Mouse (Mus musculus) heart, embryonic 12.5 days (tissue): Measurements from ENCODE around the gene Keap1. TPM values are rescaled to one million over a fixed set of nuclear protein-coding genes. Genes with fewer than 3 reads are reported as not detected.

Experiments
- ATAC-seq: fragments of 200-750 bp; cut with Nextera tagmentation; 2 replicates; pipeline ENCODE4 v1.8.0; 2017; ENCODE audit warnings: moderate TSS enrichment, moderate library complexity; ENCODE audit not compliant: insufficient number of reproducible peaks, low FRiP score
- H3K27ac ChIP-seq: fragments of 300-500 bp; sonication (generic); 2 replicates; pipeline ENCODE4 v1.5.1; 2016; ENCODE audit warnings: mild to moderate bottlenecking, moderate library complexity; ENCODE audit not compliant: poor library complexity, severe bottlenecking
- H3K27me3 ChIP-seq: fragments of 300-500 bp; sonication (generic); replicated peaks from 2 replicates; pipeline ENCODE4 v1.6.1; 2016; ENCODE audit warnings: mild to moderate bottlenecking, moderate library complexity
- H3K36me3 ChIP-seq: fragments of 300-500 bp; sonication (generic); 2 replicates; pipeline ENCODE4 v1.6.1; 2016; ENCODE audit warnings: mild to moderate bottlenecking, moderate library complexity
- H3K4me1 ChIP-seq: fragments of 300-500 bp; sonication (generic); replicated peaks from 2 replicates; pipeline ENCODE4 v1.6.1; 2016; ENCODE audit warnings: mild to moderate bottlenecking
- H3K4me2 ChIP-seq: fragments of 300-500 bp; sonication (generic); 2 replicates; pipeline ENCODE4 v1.6.1; 2016; ENCODE audit warnings: mild to moderate bottlenecking, moderate library complexity
- H3K4me3 ChIP-seq: fragments of 300-500 bp; sonication (generic); 2 replicates; pipeline ENCODE4 v1.5.1; 2016; ENCODE audit warnings: mild to moderate bottlenecking
- H3K9ac ChIP-seq: fragments of 300-500 bp; sonication (generic); 2 replicates; pipeline ENCODE4 v1.6.1; 2016; ENCODE audit warnings: mild to moderate bottlenecking, moderate library complexity
- H3K9me3 ChIP-seq: fragments of 300-500 bp; sonication (generic); replicated peaks from 2 replicates; pipeline ENCODE4 v1.6.1; 2016; ENCODE audit warnings: mild to moderate bottlenecking, moderate library complexity
- WGBS: fragments of 180-500 bp; shearing (Covaris S2); methylation state at CpG from one replicate; pipeline ENCODE4 v1.1.7; 2016; 5-methylcytosine and 5-hydroxymethylcytosine counted together
- polyA plus RNA-seq: library from polyadenylated mRNA; unstranded; fragments of >200 nt; fragmentation: Nextera tagmentation; extraction: Ambion mirVana; gene quantifications from 2 replicates; pipeline ENCODE4 v1.2.1, GENCODE M21; 2016

Gene Keap1
- polyA plus RNA-seq, 1 experiment from 2014 or later, result 49.6 TPM

DNA sequence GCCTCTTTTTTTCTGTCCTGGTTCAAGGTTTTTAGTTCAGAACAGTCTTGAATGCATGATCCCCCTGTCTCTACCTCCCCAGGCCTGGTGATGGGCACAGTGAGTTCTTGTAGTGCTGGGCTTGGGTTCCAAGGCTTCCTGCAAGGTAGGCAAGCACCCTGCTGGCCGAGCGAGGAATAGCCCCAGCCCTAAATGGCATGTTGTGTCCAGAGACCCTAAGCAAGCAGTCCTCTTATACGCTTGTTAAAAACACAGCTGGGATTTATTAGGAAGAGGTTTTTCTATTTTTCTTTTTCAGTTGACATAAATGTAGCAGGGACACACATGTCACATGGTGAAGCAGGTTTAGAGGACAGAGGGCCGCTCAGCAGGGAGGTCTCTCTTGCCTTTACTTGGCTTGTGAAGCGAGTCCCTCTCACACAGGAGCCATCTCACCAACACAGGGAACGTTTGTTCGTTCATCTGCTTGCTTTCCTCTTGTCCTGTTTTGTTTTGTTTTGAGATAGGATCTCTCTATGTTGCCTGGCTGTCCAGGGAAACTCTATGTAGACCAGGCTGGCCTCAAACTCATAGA lies 25.5 kb downstream of the Keap1 start:
- H3K9ac ChIP-seq, result no peak overlapping the region
- 43% methylated on average over 7 of the region's 7 CpGs for WGBS
- H3K27me3 ChIP-seq, result 0 out of 2 replicates have a peak, but pooled peaks cover 6% of the 10 kb centered on the region
- 0 out of 2 replicates have a peak, but pooled peaks cover 4% of the 10 kb centered on the region for H3K4me1 ChIP-seq
- no peak; the same call in 1 of the 2 replicates for ATAC-seq
- no peak overlapping the region for H3K27ac ChIP-seq
- no peak overlapping the region for H3K4me2 ChIP-seq
- H3K4me3 ChIP-seq, result no peak overlapping the region
- H3K9me3 ChIP-seq, result no peaks in the 10 kb centered on the region
- peaks cover 13% of the 10 kb centered on the region; the same call in 1 of the 2 replicates for H3K36me3 ChIP-seq

DNA sequence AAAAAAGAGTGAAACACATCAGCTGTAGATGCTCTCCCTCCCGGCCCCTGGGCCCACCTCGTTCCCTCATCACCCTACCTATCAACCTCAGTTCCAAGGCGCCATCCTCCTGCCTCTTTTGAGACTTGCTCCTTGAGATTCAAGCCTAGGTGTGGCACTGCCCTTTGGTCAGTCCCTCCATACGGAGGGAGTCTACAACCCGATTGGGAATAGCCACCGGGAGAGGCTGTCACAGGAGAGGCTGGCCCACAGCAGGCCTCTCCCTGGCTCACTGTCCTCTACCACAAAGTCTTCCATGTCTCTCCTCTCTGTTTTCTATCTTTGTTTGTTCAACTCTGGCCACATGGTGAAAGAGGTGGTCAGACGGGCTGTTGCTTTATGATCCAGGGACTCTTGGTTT lies 27.5 kb downstream of the Keap1 start:
- no peak overlapping the region for H3K9ac ChIP-seq
- H3K27me3 ChIP-seq, result no peaks in the 10 kb centered on the region
- 0 out of 2 replicates have a peak, but pooled peaks cover 3% of the 10 kb centered on the region for H3K4me1 ChIP-seq
- no peak overlapping the region for H3K27ac ChIP-seq
- no peaks in the 10 kb centered on the region for H3K9me3 ChIP-seq
- no peak overlapping the region for H3K4me3 ChIP-seq
- peaks cover 22% of the 10 kb centered on the region; the same call in 1 of the 2 replicates for H3K36me3 ChIP-seq
- H3K4me2 ChIP-seq, result no peak overlapping the region
- 85% methylated on average over 7 of the region's 7 CpGs for WGBS
- ATAC-seq, result no peak

DNA sequence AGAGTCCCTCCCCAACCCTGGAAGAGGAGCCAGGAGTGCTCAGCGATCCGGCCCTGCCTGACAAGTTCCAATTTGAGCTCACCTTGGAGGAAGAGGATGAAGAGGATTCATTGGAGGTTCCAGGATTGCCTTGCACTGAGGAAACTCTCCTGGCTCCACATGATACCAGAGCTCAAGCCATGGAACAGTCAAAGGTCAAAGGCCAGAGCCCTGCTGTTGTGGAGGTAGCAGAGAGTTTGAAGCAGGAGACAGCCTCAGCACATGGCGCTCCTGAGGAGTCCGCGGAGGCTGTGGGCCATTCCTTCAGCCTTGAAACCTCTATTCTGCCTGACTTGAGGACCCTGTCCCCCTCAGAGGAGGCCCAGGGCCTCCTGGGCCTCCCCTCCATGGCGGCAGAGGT lies 28.3 kb downstream of the Keap1 start:
- Histone ChIP-seq H3K27me3 (no peaks in the 10 kb centered on the region), H3K36me3 (peaks cover 29% of the 10 kb centered on the region; the same call in 1 of the 2 replicates), H3K4me2 (no peak overlapping the region), H3K4me3 (no peak overlapping the region), H3K4me1 (no peaks in the 10 kb centered on the region), H3K9ac (no peak overlapping the region), H3K27ac (no peak overlapping the region), H3K9me3 (no peaks in the 10 kb centered on the region)
- no peak for ATAC-seq
- 75% methylated on average over 6 of the region's 6 CpGs for WGBS

DNA sequence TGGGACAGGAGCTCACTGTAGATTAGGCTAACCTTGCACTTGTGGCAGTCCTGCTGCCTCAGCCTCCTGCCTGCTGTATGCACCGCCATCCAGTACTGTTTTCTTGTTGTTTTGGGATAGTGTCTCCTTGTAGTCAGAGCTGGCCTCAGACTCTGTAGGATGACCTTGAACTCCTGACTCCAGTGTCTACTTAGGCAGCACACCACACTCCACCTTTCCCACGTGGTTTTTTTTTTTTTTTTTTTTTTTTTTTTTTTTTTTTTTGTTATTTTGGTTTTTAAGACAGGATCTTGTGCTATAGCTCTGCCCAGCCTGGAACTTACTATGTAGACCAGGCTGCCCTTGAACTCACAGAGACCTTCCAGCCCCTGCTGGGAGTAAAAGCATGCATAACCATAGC lies 30.5 kb downstream of the Keap1 start:
- 62% methylated on average over 2 of the region's 2 CpGs for WGBS
- no peak overlapping the region for H3K27ac ChIP-seq
- H3K27me3 ChIP-seq, result no peaks in the 10 kb centered on the region
- ATAC-seq, result no peak
- no peak overlapping the region for H3K4me3 ChIP-seq
- H3K9me3 ChIP-seq, result no peaks in the 10 kb centered on the region
- no peak overlapping the region for H3K9ac ChIP-seq
- no peak overlapping the region for H3K4me2 ChIP-seq
- peaks cover 9% of the 10 kb centered on the region; the same call in 1 of the 2 replicates for H3K4me1 ChIP-seq
- H3K36me3 ChIP-seq, result peaks cover 42% of the 10 kb centered on the region

DNA sequence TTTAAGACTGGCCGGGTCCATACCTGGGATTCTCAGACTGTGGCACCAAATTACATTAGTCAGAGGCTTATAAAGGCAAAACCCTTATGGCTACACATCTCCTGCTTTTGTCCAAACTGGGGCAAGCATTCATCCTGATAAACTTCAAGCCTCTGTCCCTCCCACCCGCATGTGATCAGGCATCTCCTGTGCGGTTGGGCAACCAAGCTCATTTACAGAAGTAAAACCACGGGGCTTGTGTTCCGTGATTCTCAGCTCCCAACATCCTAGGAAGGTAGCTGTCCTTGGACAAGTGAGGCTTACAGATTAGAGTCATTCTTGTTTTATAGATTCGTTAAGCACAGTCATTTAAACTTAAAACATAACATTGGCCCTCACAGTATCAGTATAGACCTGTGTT lies 32.3 kb downstream of the Keap1 start:
- no peak overlapping the region for H3K4me3 ChIP-seq
- H3K9ac ChIP-seq, result no peak overlapping the region
- no peak overlapping the region for H3K27ac ChIP-seq
- no peaks in the 10 kb centered on the region for H3K27me3 ChIP-seq
- peaks cover 9% of the 10 kb centered on the region; the same call in 1 of the 2 replicates for H3K4me1 ChIP-seq
- no peak overlapping the region for H3K4me2 ChIP-seq
- ATAC-seq, result no peak
- 85% methylated on average over 6 of the region's 6 CpGs for WGBS
- peaks cover 46% of the 10 kb centered on the region for H3K36me3 ChIP-seq
- H3K9me3 ChIP-seq, result no peaks in the 10 kb centered on the region

DNA sequence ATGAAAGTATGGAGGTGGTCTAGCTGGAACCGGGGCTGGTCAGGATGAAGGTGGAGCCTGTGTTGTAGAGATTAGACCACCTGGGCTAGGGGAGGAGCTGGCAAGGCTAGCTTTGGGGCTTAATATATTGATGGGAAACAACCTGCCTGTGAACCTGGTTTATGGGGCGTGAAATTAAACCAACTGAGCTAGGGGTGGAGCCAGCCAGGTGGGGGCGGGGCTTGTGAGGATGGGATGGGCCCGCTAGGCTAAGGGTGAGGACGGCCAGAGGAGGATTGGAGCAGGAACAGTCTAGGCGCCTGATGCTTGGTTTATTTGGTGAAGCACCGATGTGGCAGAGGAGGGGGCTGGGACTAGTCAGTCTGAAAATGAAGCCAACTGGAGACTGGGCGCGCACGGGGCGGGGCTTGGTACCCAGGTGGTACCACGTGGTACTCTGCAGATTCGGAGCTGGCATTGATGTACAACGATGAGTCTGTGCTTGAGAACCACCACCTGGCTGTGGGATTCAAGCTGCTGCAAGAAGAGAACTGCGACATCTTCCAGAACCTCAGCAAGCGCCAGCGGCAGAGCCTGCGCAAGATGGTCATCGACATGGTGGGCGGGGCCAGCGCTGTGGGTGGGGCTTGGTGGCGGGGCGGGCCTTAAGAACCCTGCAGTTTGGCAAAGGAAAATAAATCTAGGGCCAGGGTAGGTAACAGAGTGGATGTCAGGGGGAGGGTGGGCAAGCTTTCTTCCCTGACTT lies 34.5 kb downstream of the Keap1 start:
- H3K4me2 ChIP-seq, result peak overlapping the region; percentile 62
- H3K9ac ChIP-seq, result peak overlapping the region; percentile 37
- WGBS, result 10% methylated on average over 23 of the region's 23 CpGs
- peak; percentile 72 for ATAC-seq
- peak overlapping the region; percentile 32 for H3K4me3 ChIP-seq
- peaks cover 53% of the 10 kb centered on the region for H3K36me3 ChIP-seq
- H3K4me1 ChIP-seq, result peaks cover 9% of the 10 kb centered on the region; the same call in 1 of the 2 replicates
- no peak overlapping the region for H3K27ac ChIP-seq
- no peaks in the 10 kb centered on the region for H3K27me3 ChIP-seq
- H3K9me3 ChIP-seq, result no peaks in the 10 kb centered on the region

DNA sequence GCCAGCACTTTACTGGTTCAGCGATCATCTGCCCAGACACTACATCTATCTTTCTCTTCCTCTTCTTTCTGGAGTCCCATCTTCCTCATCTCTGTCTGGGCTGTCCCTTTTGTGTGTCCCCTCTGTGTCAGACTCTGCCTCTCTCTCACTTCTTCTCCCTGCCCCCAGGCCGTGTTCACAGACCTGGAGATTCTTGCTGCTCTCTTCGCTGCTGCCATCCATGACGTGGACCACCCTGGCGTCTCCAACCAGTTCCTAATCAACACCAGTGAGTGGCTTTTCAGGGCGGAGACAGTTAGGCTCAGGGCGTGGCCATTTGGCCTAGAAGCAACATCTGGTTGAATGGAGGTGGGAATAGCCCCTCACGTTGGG lies 35.0 kb downstream of the Keap1 start:
- H3K36me3 ChIP-seq, result peaks cover 54% of the 10 kb centered on the region
- WGBS, result 30% methylated on average over 8 of the region's 8 CpGs

DNA sequence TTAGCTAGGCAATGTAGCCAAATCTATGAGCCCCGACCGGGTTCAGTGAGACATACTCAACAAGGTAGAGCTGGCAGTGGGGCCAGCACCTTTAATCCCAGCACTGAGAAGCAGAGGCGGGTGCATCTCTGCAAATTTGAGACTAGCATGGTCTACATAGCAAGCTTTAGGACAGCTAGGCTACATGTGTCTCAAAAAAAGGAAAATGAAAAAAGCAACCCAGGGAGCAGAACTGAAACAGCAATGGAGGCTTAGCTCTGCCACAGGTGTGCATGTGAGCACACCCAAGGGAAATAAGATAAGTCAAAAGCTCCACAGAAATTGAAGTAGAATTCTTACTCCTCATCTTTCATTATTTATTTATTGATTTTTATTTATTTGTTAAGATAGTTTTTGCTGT lies 40.2 kb downstream of the Keap1 start:
- no peak for ATAC-seq
- Histone ChIP-seq H3K4me1 (peaks cover 17% of the 10 kb centered on the region), H3K27ac (no peak overlapping the region), H3K9ac (no peak overlapping the region), H3K36me3 (peaks cover 30% of the 10 kb centered on the region), H3K4me3 (no peak overlapping the region), H3K4me2 (no peak overlapping the region), H3K9me3 (no peaks in the 10 kb centered on the region), H3K27me3 (no peaks in the 10 kb centered on the region)
- 81% methylated on average over 3 of the region's 3 CpGs for WGBS

More for the DNA sequence above, 35.0 kb downstream of the Keap1 start:
- no peak overlapping the region for H3K27ac ChIP-seq
- no peak overlapping the region for H3K9ac ChIP-seq
- peaks cover 9% of the 10 kb centered on the region; the same call in 1 of the 2 replicates for H3K4me1 ChIP-seq
- no peaks in the 10 kb centered on the region for H3K9me3 ChIP-seq
- H3K4me2 ChIP-seq, result peak overlapping the region; percentile 62; the same call in 1 of the 2 replicates
- ATAC-seq, result no peak
- H3K4me3 ChIP-seq, result no peak overlapping the region
- no peaks in the 10 kb centered on the region for H3K27me3 ChIP-seq

DNA sequence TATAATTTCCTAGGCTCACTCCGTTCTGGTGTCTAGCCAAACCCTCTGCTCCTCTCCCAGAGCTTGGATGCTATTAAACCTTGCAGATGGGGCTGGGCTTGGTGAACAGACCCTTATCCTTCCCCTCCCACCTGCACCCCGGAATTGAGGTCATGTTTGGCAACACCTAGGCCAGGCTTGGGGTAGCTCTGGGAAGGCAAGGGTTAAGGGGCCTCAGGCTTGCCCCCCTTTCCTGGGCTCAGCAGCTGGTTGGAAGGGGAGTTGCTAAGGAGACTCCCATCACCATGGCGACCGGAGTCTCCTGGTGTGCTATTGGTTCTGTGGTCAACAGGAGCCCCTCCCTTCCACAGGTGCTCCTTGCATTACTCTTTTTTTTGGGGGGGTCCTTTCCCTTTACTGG lies 41.2 kb downstream of the Keap1 start:
- Histone ChIP-seq H3K27me3 (no peaks in the 10 kb centered on the region), H3K4me1 (peaks cover 17% of the 10 kb centered on the region), H3K27ac (no peak overlapping the region), H3K9ac (no peak overlapping the region), H3K4me3 (no peak overlapping the region), H3K9me3 (no peaks in the 10 kb centered on the region), H3K4me2 (no peak overlapping the region), H3K36me3 (peaks cover 28% of the 10 kb centered on the region)
- 30% methylated on average over 4 of the region's 4 CpGs for WGBS
- ATAC-seq, result no peak

DNA sequence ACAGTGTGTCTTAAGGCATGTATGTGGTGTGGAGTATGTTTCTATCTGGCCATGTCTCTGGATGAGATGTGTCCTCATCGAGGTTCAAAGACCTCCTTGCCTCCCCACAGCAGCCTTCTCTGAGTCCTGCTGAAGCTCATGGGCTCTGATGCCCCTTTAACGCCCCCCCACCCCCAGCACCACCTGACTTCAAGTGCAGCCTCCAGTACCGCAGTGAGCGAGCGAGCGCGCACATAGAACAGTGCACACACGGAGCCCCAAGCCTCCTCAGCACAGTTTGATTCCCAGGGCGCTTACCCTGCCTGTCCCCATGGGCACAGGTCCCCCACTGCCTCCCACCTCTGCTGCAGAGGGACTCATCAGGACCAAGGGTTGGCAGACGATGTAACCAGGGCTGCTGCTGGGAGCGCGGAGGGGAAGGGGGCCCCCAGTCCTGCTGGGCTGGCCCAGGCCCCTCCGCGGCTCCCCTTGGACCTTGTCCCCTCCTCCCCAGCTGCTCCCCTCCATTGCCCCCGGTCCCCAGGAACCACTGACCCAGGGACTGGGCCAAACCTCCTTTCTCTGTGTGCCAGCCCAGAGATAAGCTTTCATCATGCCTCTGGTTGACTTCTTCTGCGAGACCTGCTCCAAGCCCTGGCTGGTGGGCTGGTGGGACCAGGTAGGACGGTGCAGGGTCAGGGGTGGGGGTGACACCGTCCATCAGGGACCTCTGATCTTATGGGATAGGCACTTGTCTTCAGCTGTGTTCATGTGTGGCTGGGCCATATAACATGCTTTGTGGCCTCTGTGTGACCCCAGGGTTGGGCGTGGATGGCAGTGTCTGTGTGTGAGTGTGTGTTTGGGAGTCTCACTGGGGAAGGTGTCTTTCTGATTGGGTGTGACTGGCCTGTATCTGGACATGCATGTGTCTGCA lies 42.4 kb downstream of the Keap1 start:
- H3K9ac ChIP-seq, result 0 out of 2 replicates have a peak overlapping the region, but pooled peaks have one; percentile 18
- peaks cover 17% of the 10 kb centered on the region for H3K4me1 ChIP-seq
- peak overlapping the region; percentile 47 for H3K4me2 ChIP-seq
- peak overlapping the region; percentile 10 for H3K4me3 ChIP-seq
- WGBS, result 46% methylated on average over 19 of the region's 19 CpGs
- H3K27ac ChIP-seq, result no peak overlapping the region
- no peaks in the 10 kb centered on the region for H3K27me3 ChIP-seq
- no peak; the same call in 1 of the 2 replicates for ATAC-seq
- H3K36me3 ChIP-seq, result peaks cover 40% of the 10 kb centered on the region
- H3K9me3 ChIP-seq, result no peaks in the 10 kb centered on the region
